Mouse (Mus musculus) liver, postnatal 0 days (tissue): Measurements from ENCODE around the gene Lrig3.

Experiments
- CTCF ChIP-seq: sonication (generic); IDR thresholded peaks from 2 replicates; pipeline ENCODE4 v1.5.1; 2016; ENCODE audit warnings: antibody characterized with exemption, low read depth
- EP300 ChIP-seq: IDR thresholded peaks from 2 replicates; pipeline ENCODE4 v1.6.1; 2016; ENCODE audit warnings: antibody characterized with exemption, low read depth, mild to moderate bottlenecking

GRCm38 (mm10) chr10:126002081-126002755 lies 36.2 kb downstream of the Lrig3 start:
- TF ChIP-seq CTCF (no peak), EP300 (no peak)
